Mouse (Mus musculus) myocyte (in vitro differentiated cells): ENCODE measurements around the gene Zhx3.

ENCODE experiments used
- CEBPB ChIP-seq: IDR thresholded peaks from 2 replicates; pipeline ENCODE4 v1.6.1; 2011; ENCODE audit warnings: mild to moderate bottlenecking, moderate library complexity; ENCODE audit not compliant: poor library complexity, insufficient read depth, severe bottlenecking
- E2F4 ChIP-seq: IDR thresholded peaks from one replicate; pipeline ENCODE4 v1.6.1; 2011; ENCODE audit warnings: mild to moderate bottlenecking, control low read depth, moderate library complexity; ENCODE audit not compliant: insufficient read depth
- MAX ChIP-seq: IDR thresholded peaks from one replicate; pipeline ENCODE4 v1.6.1; 2011; ENCODE audit warnings: low read depth, mild to moderate bottlenecking, control low read depth
- MYOD1 ChIP-seq, 3 experiments: IDR thresholded peaks; one replicate each; pipeline ENCODE4 v1.6.1; 2011; ENCODE audit warnings: control low read depth in 2 of 3, low read depth in 2 of 3, mild to moderate bottlenecking in 2 of 3, moderate library complexity in 1 of 3; ENCODE audit not compliant: insufficient read length in 2 of 3, control insufficient read depth in 1 of 3
- MYOG ChIP-seq, 3 experiments: IDR thresholded peaks; one replicate each; pipeline ENCODE4 v1.6.1; 2011; ENCODE audit warnings: control low read depth in 2 of 3, low read depth in 2 of 3, mild to moderate bottlenecking in 2 of 3; ENCODE audit not compliant: insufficient read length in 2 of 3, control insufficient read depth in 1 of 3, insufficient read depth in 1 of 3
- POLR2A ChIP-seq: IDR thresholded peaks from one replicate; pipeline ENCODE4 v1.6.1; 2011; ENCODE audit warnings: low read depth, mild to moderate bottlenecking, control low read depth, moderate library complexity; ENCODE audit not compliant: insufficient read length
- POLR2AphosphoS2 ChIP-seq: IDR thresholded peaks from one replicate; pipeline ENCODE4 v1.6.1; 2011; ENCODE audit warnings: low read depth, control low read depth; ENCODE audit not compliant: insufficient read length
- REST ChIP-seq: IDR thresholded peaks from one replicate; pipeline ENCODE4 v1.6.1; 2011; ENCODE audit warnings: mild to moderate bottlenecking, control low read depth, moderate library complexity; ENCODE audit not compliant: insufficient read depth, insufficient read length
- TCF12 ChIP-seq: IDR thresholded peaks from one replicate; pipeline ENCODE4 v1.6.1; 2011; ENCODE audit warnings: mild to moderate bottlenecking, control low read depth; ENCODE audit not compliant: poor library complexity, insufficient read depth, severe bottlenecking
- USF1 ChIP-seq: IDR thresholded peaks from one replicate; pipeline ENCODE4 v1.6.1; 2011; ENCODE audit warnings: low read depth, mild to moderate bottlenecking, control low read depth, moderate library complexity

DNA sequence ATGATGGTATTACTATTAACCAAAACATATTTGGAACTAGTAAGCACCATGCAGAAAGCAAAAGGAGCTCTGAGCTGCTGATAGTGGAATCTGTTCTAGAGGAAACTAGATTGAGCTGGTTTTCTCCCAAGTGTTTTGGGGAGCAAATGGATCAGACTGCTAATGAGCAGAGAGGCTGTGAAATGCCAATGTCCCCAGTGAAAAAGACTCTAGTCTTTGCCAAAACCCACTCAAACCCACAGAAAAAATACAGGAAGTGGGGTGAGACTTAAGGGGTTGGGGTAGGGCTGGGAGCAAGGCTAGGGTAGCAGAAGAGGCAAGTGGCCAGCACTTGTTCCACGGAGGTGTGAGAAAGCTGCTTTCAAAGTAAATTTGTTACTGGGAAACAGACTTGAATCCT is 86.5 kb downstream of the Zhx3 start:
- no peak for TF ChIP-seq POLR2A
- no peak for TF ChIP-seq MAX
- TF ChIP-seq TCF12: no peak
- no peak for TF ChIP-seq POLR2AphosphoS2
- TF ChIP-seq USF1: no peak
- TF ChIP-seq REST: no peak
- no peak for TF ChIP-seq CEBPB
- TF ChIP-seq MYOD1 (IDR thresholded peaks at IDR 0.05; ENCODE audit: control insufficient read depth in 1 of 3, insufficient read length in 2 of 3, low read depth in 2 of 3): no peak
- TF ChIP-seq E2F4: no peak
- no peak for TF ChIP-seq MYOG (IDR thresholded peaks at IDR 0.05; ENCODE audit: control insufficient read depth in 1 of 3, insufficient read depth in 1 of 3, insufficient read length in 2 of 3, low read depth in 2 of 3)
